20 mouse cellular contexts compared by ENCODE assay signal in the genomic region with DNA sequence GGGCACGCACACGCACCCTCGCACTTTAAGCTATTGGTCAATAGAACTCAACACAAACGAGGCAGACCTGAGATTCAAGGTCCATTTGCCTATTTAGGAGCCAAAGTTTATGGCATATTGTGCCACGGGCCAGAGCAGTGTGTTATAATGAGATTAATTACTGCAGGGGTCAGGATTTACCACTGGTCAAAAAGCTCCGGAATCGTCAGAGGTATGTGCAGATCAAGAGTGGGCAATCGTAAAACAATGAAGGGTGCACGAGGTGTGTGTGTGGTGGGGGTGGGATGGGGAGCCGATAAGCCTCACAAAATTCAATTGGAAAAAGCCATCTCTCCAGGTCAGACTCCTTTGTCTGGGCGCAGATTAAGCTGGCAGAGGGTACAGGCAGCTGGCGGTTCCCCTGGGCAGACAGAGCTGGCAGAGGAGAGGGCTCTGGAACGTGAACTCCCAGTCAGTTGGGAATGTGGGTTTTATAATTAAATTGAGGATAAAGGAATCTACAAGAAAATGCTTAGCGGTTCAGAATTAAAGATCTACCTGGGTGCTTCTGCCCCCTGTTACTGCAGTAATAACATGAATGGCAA.
DNase-seq lines count a peak whose midpoint lies in the region; ATAC-seq and TF ChIP-seq lines count a peak whose summit lies in the region.
"Had no signal": no experiment of that assay in that cellular context is flagged by ENCODE, and none has a peak within 500 bp of the region (broad histone marks: within the 10 kb centered on the region; RNA-seq: fewer than 3 reads in every experiment).

No protein-coding gene starts in this region.

- no peak overlapping the region for H3K4me3 ChIP-seq in forebrain, embryonic 10.5 days
- H3K4me3 ChIP-seq in forebrain, embryonic 11.5 days (ENCODE audit: low read depth, low read length), result no peak overlapping the region
- no peak overlapping the region for H3K4me3 ChIP-seq in kidney, postnatal 0 days (replicated peaks; ENCODE audit: low read depth, low read length)
- H3K4me3 ChIP-seq in forebrain, postnatal 0 days (ENCODE audit: low read depth, low read length), result no peak overlapping the region
- H3K4me3 ChIP-seq: heart, adult 2 months; intestine, embryonic 15.5 days; lung, embryonic 15.5 days had no signal

- 71% methylated on average over 14 of the region's 14 CpGs for WGBS in forebrain, embryonic 10.5 days
- 60% methylated on average over 14 of the region's 14 CpGs for WGBS in forebrain, embryonic 11.5 days
- WGBS in kidney, postnatal 0 days, result 56% methylated on average over 14 of the region's 14 CpGs
- 47% methylated on average over 14 of the region's 14 CpGs for WGBS in forebrain, postnatal 0 days

- H3K9me3 ChIP-seq in forebrain, embryonic 10.5 days, result no peaks in the 10 kb centered on the region
- no peaks in the 10 kb centered on the region for H3K9me3 ChIP-seq in forebrain, embryonic 11.5 days (ENCODE audit: control insufficient read depth, low read length)
- H3K9me3 ChIP-seq in kidney, postnatal 0 days (replicated peaks; ENCODE audit: low read length), result no peaks in the 10 kb centered on the region
- H3K9me3 ChIP-seq in forebrain, postnatal 0 days (ENCODE audit: low read length), result no peaks in the 10 kb centered on the region
- H3K9me3 ChIP-seq: intestine, embryonic 15.5 days; lung, embryonic 15.5 days had no signal

- no peak for TF ChIP-seq CTCF in kidney, postnatal 0 days (IDR thresholded peaks at IDR 0.05; ENCODE audit: low read depth)
- no peak for TF ChIP-seq CTCF in forebrain, postnatal 0 days (IDR thresholded peaks at IDR 0.05; ENCODE audit: low read depth)

- no peak for ATAC-seq in forebrain, embryonic 11.5 days (replicated peaks; ENCODE audit: low FRiP score)
- 0 out of 2 replicates have a peak, but pooled peaks have one; percentile 53 for ATAC-seq in kidney, postnatal 0 days (replicated peaks; ENCODE audit: low FRiP score, low read depth)
- no peak for ATAC-seq in forebrain, postnatal 0 days
- ATAC-seq: intestine, embryonic 15.5 days; midbrain, embryonic 16.5 days; Patski had no signal

- H3K4me2 ChIP-seq in forebrain, embryonic 11.5 days (ENCODE audit: low read depth, low read length, severe bottlenecking), result no peak overlapping the region
- H3K4me2 ChIP-seq in kidney, postnatal 0 days (ENCODE audit: low read length), result no peak overlapping the region
- H3K4me2 ChIP-seq in forebrain, postnatal 0 days (ENCODE audit: low read depth), result no peak overlapping the region
- H3K4me2 ChIP-seq: intestine, embryonic 15.5 days; lung, embryonic 15.5 days had no signal

- no peak for DNase-seq in forebrain, embryonic 10.5 days (ENCODE audit: extremely low spot score, low spot score)
- no peak for DNase-seq in forebrain, embryonic 11.5 days (ENCODE audit: low spot score)
- no peak for DNase-seq in kidney, postnatal 0 days (ENCODE audit: low spot score)
- DNase-seq in kidney, adult 18-20 months, result no peak
- peak; percentile 42 for DNase-seq in retina, postnatal 1 day
- no peak for DNase-seq in retina, embryonic 14.5 days (ENCODE audit: low spot score)
- no peak for DNase-seq in forebrain, postnatal 0 days
- DNase-seq in cerebellum, adult 18-20 months, result no peak
- DNase-seq: cerebellum, adult 8-10 months; gastrocnemius, postnatal 25 days; heart, adult 2 months; heart, postnatal 36 days; thymus, postnatal 25 days had no signal

- no peaks in the 10 kb centered on the region for H3K27me3 ChIP-seq in forebrain, embryonic 10.5 days (ENCODE audit: poor library complexity, severe bottlenecking)
- H3K27me3 ChIP-seq in forebrain, embryonic 11.5 days (ENCODE audit: control insufficient read depth, insufficient read depth, low read length), result no peaks in the 10 kb centered on the region
- no peaks in the 10 kb centered on the region for H3K27me3 ChIP-seq in kidney, postnatal 0 days (ENCODE audit: insufficient read depth, low read length)
- no peaks in the 10 kb centered on the region for H3K27me3 ChIP-seq in forebrain, postnatal 0 days (ENCODE audit: insufficient read depth, low read length)
- H3K27me3 ChIP-seq: CH12.LX; intestine, embryonic 15.5 days; lung, embryonic 15.5 days; Patski had no signal

- no peak overlapping the region for H3K9ac ChIP-seq in forebrain, embryonic 11.5 days (ENCODE audit: low read length)
- H3K9ac ChIP-seq in kidney, postnatal 0 days (ENCODE audit: low read depth, low read length), result no peak overlapping the region
- no peak overlapping the region for H3K9ac ChIP-seq in forebrain, postnatal 0 days
- H3K9ac ChIP-seq: intestine, embryonic 15.5 days; liver, embryonic 14.5 days; lung, embryonic 15.5 days had no signal

- H3K4me1 ChIP-seq in forebrain, embryonic 10.5 days, result peaks cover 48% of the 10 kb centered on the region
- H3K4me1 ChIP-seq in forebrain, embryonic 11.5 days (replicated peaks; ENCODE audit: control insufficient read depth, insufficient read depth, low read length), result peaks cover 6% of the 10 kb centered on the region; the same call in 1 of the 2 replicates
- peaks cover 7% of the 10 kb centered on the region; the same call in 1 of the 2 replicates for H3K4me1 ChIP-seq in kidney, postnatal 0 days (replicated peaks; ENCODE audit: insufficient read depth, low read length)
- peaks cover 7% of the 10 kb centered on the region; the same call in 1 of the 2 replicates for H3K4me1 ChIP-seq in forebrain, postnatal 0 days (ENCODE audit: insufficient read depth)
- H3K4me1 ChIP-seq: intestine, embryonic 15.5 days had no signal

- 0 out of 2 replicates have a peak overlapping the region, but pooled peaks have one; percentile 62 for H3K27ac ChIP-seq in forebrain, embryonic 10.5 days
- H3K27ac ChIP-seq in forebrain, embryonic 11.5 days (ENCODE audit: low read depth, low read length), result no peak overlapping the region
- no peak overlapping the region for H3K27ac ChIP-seq in kidney, postnatal 0 days
- H3K27ac ChIP-seq in forebrain, postnatal 0 days (ENCODE audit: low read depth, low read length), result 0 out of 2 replicates have a peak overlapping the region, but pooled peaks have one; percentile 9
- H3K27ac ChIP-seq: heart, adult 2 months; intestine, embryonic 15.5 days; liver, embryonic 14.5 days; lung, embryonic 15.5 days; macrophage had no signal

- H3K36me3 ChIP-seq in forebrain, embryonic 10.5 days (replicated peaks), result no peaks in the 10 kb centered on the region
- no peaks in the 10 kb centered on the region for H3K36me3 ChIP-seq in forebrain, embryonic 11.5 days (ENCODE audit: control insufficient read depth, insufficient read depth, low read length)
- H3K36me3 ChIP-seq in kidney, postnatal 0 days (ENCODE audit: insufficient read depth, low read length), result no peaks in the 10 kb centered on the region
- no peaks in the 10 kb centered on the region for H3K36me3 ChIP-seq in forebrain, postnatal 0 days (ENCODE audit: insufficient read depth)
- H3K36me3 ChIP-seq: intestine, embryonic 15.5 days; lung, embryonic 15.5 days had no signal

Comparison
In these comparisons a context has a peak if more than half of its experiments do, and no peak if none do; other contexts are left out.
1. H3K27ac ChIP-seq: peak in forebrain, embryonic 10.5 days (single experiment) and forebrain, postnatal 0 days (single experiment); none in forebrain, embryonic 11.5 days (single experiment) and kidney, postnatal 0 days (single experiment).